8 mouse cellular contexts compared by ENCODE assay signal in genomic region chr13:12542006-12542981, GRCm38 (mm10). TPM values are rescaled to one million over a fixed set of nuclear protein-coding genes. Genes with fewer than 3 reads are reported as not detected.
DNase-seq lines count a peak whose midpoint lies in the region; ATAC-seq and TF ChIP-seq lines count a peak whose summit lies in the region.

No protein-coding gene starts in this region.

- peak; percentile 19 to 23 for DNase-seq in right cerebral cortex, adult 2 months (ENCODE audit: low spot score in 2 of 2)
- DNase-seq in right cerebral cortex, adult 18-20 months = no peak
- DNase-seq in embryo, embryonic 10 days (ENCODE audit: low spot score) = peak; percentile 87
- peak; percentile 38 for DNase-seq in heart, adult 8-10 months (ENCODE audit: low spot score)
- peak; percentile 67 for DNase-seq in kidney, adult 2 months
- DNase-seq in lung, adult 18-20 months = peak; percentile 88 to 89
- peak; percentile 75 for DNase-seq in urinary bladder, postnatal 14 days (ENCODE audit: low spot score)

- no peaks in the 10 kb centered on the region for H3K36me3 ChIP-seq in kidney, adult 2 months (ENCODE audit: control insufficient read depth, insufficient read depth, low read length)
- H3K36me3 ChIP-seq in neural tube, embryonic 13.5 days = no peaks in the 10 kb centered on the region

- no peak overlapping the region for H3K9ac ChIP-seq in neural tube, embryonic 13.5 days

- peak; percentile 42 for TF ChIP-seq CTCF in kidney, adult 2 months (conservative IDR thresholded peaks at IDR 0.05; ENCODE audit: insufficient read depth, insufficient read length, low read depth, low read length)

- 0 out of 2 replicates have a peak, but pooled peaks have one; percentile 51 for ATAC-seq in neural tube, embryonic 13.5 days (ENCODE audit: low read depth)

- H3K4me3 ChIP-seq in kidney, adult 2 months (ENCODE audit: insufficient read depth, low read depth, low read length) = no peak overlapping the region
- 0 out of 2 replicates have a peak overlapping the region, but pooled peaks have one; percentile 5 for H3K4me3 ChIP-seq in neural tube, embryonic 13.5 days

- no peaks in the 10 kb centered on the region for H3K4me1 ChIP-seq in kidney, adult 2 months (ENCODE audit: control insufficient read depth, insufficient read depth, low read length)
- H3K4me1 ChIP-seq in neural tube, embryonic 13.5 days (replicated peaks) = peaks cover 18% of the 10 kb centered on the region

- peak overlapping the region; percentile 40 for H3K4me2 ChIP-seq in neural tube, embryonic 13.5 days

- H3K27ac ChIP-seq in kidney, adult 2 months (ENCODE audit: insufficient read depth, low read depth, low read length) = no peak overlapping the region
- no peak overlapping the region for H3K27ac ChIP-seq in neural tube, embryonic 13.5 days (replicated peaks)

- H3K9me3 ChIP-seq in neural tube, embryonic 13.5 days = no peaks in the 10 kb centered on the region

- H3K27me3 ChIP-seq in kidney, adult 2 months (replicated peaks; ENCODE audit: control insufficient read depth, insufficient read depth, low read length) = no peaks in the 10 kb centered on the region
- H3K27me3 ChIP-seq in neural tube, embryonic 13.5 days = peaks cover 6% of the 10 kb centered on the region; the same call in 1 of the 2 replicates

- 6% methylated on average over 23 of the region's 23 CpGs for WGBS in kidney, adult 2 months
- 13% methylated on average over 23 of the region's 23 CpGs for WGBS in neural tube, embryonic 13.5 days

- TF ChIP-seq POLR2A in kidney, adult 2 months (IDR thresholded peaks at IDR 0.05; ENCODE audit: low read depth, low read length) = no peak

RNA-seq across cellular contexts. Expression of gene Edaradd, which starts 22.1 kb away (rescaled TPM):
- under 1 TPM in 1 of 4 experiments, not detected in 3; 0.16 TPM for total RNA-seq in heart, adult 8-10 months (2022)
- polyA plus RNA-seq in kidney, adult 2 months (2012; rRNA removed) = 0.53 and 0.55 TPM in 2 replicates
- 1.0 and 1.4 TPM in 2 replicates for polyA plus RNA-seq in neural tube, embryonic 13.5 days (2015; fragmentation: Nextera tagmentation; extraction: Ambion mirVana)

RNA-seq across cellular contexts. Expression of gene Ero1lb, which starts 23.4 kb away (rescaled TPM):
- total RNA-seq in heart, adult 8-10 months (2022) = 1 to 10 TPM; 1.6 to 2.7 (median 2.4) TPM
- polyA plus RNA-seq in kidney, adult 2 months (2012; rRNA removed) = 3.0 and 3.2 TPM in 2 replicates
- polyA plus RNA-seq in neural tube, embryonic 13.5 days (2015; fragmentation: Nextera tagmentation; extraction: Ambion mirVana) = 15.0 and 15.9 TPM in 2 replicates
